Mouse (Mus musculus) neutrophil, adult 59 days (primary cell): Measurements from ENCODE around the gene Erfe. TPM values are rescaled to one million over a fixed set of nuclear protein-coding genes. Genes with fewer than 3 reads are reported as not detected.

ENCODE experiments used
- total RNA-seq, 2 experiments: library from RNA; stranded (reverse); gene quantifications; 1 replicate in 1 of 2; 2 replicates in 1 of 2; pipeline ENCODE4 v1.2.4; 2023

Erfe gene
- under 1 TPM; 0.36 to 0.53 TPM for total RNA-seq

DNA sequence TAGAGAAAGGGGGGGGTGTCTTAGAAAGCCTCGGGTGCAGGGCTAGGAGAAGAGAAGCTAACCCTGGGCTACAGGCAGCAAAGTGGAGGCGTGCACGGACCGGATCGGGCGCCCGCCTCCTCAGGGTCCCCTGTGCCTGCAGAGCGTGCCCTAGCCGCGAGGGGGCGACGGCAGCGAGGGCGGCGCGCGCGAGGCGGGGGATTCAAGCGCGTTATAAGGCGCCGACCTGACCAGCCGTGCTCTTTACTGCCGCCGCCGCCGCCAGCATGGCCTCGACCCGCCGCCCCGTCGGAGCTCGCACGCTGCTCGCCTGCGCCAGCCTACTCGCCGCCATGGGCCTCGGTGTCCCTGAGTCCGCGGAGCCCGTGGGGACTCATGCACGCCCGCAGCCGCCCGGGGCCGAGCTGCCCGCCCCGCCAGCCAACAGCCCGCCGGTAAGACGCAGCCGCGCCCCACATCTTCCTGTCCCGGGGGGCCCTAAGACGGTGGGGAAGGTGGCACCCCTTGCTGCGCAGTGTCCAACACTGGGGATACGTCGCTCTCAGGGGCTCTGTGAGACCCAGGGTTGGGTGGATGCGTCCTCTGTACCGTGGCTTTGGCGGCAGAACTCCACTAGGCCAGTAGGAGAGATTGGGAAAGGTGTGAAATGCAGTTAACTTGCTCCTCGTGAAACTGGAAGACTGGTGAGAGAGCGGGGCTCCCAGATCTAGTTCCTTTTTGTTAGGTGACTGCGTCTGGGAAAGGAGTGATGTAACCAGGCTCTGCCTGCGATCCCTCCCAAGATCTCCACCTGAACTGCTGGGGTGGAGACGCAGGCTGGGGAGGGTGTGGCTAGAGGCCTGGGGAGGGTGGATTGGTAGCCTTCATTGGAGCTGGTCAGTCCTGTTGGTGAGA, at the start of gene Erfe:
Gene Erfe, plus strand, starts transcription at position 216 of the 894 bp plus-strand sequence.

DNA sequence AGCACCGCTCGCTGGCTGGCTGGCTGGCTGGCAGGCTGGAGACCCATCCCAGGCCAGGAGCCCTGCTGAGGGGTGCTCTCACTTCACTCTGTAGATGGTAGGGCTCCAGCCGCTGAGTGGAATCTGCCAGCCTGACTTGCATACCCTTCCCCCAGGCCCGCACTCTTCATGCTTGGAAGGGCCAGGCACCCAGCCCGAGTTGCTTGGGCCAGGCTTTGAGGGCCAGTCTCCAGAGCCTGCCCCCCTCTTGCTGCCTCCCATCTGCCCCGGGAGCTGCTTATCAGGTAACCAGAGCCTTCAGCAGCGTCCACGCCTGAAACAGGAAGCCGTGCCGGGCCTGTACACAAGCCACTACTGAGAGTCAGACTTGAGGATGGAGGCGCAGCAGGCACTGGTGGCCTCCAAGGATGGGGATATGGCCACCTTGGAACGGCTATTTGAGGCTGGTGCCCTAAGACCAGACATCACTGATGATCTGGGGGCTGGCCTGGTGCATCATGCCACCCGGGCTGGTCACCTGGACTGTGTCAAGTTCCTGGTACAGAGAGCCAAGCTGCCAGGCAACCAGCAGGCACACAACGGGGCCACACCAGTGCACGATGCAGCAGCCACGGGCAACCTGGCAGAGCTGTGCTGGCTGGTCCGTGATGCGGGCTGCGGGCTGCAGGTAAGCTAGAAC, 44.3 kb upstream of the Erfe start, which contains the start of gene Espnl:
Gene Espnl, plus strand, starts transcription at position 316 of the 679 bp plus-strand sequence.

DNA sequence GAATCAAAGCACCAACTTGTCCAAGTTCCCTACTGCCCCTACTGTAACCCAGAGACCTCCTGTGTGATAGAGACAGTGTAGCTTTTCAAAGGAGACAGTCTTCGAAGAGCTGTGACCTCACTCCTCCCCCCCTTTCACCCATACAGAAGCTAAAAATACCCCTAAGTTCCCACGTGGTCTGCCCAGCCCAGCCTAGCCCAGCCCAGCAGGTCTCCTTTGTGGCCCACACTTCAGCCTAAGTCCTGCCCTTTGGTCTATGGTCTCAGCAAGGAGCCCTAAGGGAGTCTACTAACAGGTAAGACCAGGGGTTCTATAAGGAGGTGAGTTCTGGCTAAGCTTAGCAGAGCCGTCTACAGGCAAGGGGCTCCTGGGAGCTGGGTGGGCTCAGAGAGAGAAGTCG, 15.4 kb upstream of the Erfe start, which contains the start of gene Klhl30:
Gene Klhl30, plus strand, starts transcription at position 176 of the 400 bp plus-strand sequence.

DNA sequence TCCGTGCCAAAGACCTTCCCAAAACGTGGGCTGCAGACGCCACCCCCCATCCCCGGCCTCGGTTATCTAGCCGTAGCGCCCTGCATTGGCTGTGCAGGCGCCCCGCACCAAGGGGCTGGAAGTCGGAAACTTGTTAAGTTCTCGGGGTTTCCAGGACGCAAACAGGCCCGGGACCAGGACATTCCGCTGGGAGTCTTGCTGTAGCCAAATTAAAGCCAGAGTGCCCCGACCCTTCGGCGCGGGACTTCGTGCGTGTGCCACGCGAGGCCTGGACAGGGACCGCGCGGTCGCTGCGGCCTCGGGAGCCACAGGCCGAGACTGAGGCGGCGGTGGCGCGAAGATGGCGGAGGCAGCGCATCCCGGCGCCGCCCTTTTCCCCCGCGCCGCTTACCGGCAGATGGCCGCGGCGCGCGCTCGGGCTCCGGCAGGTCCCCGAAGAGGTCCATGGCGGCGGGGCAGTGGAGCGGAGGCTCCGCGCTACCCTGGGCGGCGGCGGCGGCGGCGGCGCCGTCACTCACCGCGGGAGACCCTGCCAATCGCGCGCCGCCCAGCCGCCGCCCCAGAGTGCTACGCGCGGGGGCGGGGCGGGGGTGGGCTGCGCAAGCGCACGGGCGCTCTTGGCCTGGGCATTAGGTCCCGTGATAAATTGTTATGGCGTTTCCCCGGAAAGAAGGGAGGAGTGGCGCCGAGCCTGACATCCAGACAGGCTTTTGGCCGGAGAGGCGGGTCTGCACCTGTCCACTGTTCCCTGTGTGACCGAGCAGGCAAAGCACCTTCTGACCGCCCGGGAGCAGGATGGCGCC, 32.2 kb downstream of the Erfe start, which contains the start of gene Ilkap:
Gene Ilkap, minus strand, starts transcription at position 556 of the 803 bp plus-strand sequence.

DNA sequence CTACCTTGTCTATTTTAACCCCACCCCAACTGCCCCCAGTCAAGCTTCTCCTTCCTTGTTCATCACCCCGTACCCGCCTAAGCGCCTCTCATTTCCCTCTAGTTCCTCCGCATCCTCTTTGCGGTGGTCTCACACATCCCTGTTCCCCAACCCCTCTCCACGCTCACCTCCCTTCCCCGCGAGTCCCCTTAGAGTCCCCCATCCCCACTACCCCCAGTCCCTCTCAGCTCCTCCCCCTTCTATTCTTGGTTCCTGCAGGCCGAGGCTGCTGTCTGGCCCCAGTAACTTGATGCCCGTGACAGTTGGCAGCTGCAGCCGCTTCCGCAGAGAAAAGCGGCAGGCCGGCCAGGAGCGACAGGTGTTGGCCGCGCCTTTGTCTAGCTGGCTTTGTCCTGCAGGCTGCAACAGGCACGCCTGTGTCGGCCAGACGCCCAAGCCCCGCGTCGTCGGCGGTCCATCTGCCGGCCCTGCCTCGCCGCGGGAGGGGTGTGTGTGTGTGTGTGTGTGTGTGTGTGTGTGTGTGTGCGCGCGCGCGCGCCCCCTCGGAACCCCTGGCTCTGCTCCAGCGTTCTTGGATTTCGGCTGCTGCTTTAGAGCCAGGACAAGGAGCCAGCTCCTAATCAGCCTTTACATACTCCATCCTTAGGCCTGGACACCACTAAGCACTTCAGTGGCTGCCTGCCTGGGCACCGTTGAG, 47.8 kb downstream of the Erfe start, which contains the start of gene Hes6:
Gene Hes6, minus strand, starts transcription at position 141 of the 697 bp plus-strand sequence.

Other genes starting within 250 kb of the Erfe start
- 1 to 10 TPM; 1.1 to 1.9 TPM for gene Rbm44, start 221.3 kb upstream of the Erfe start, total RNA-seq
- gene Ramp1, start 186.6 kb upstream of the Erfe start, total RNA-seq = 10 to 100 TPM; 31.8 to 32.4 TPM
- 10 to 100 TPM; 51.7 to 51.9 TPM for gene Ube2f, start 116.1 kb upstream of the Erfe start, total RNA-seq
- 10 to 100 TPM; 17.9 to 23.8 TPM for gene Scly, start 68.1 kb upstream of the Erfe start, total RNA-seq
- under 1 TPM in 1 of 2 experiments, not detected in 1; 0.09 TPM for gene Espnl, start 44.4 kb upstream of the Erfe start, total RNA-seq
- gene Klhl30, start 15.4 kb upstream of the Erfe start, total RNA-seq = not detected
- gene Ilkap, start 32.4 kb downstream of the Erfe start, total RNA-seq = 10 to 100 TPM; 50.3 to 58.3 TPM
- gene Hes6, start 47.6 kb downstream of the Erfe start, total RNA-seq = 10 to 100 TPM; 19.4 to 25.4 TPM
- 10 to 100 TPM; 43.9 to 54.2 TPM for gene Per2, start 92.9 kb downstream of the Erfe start, total RNA-seq
- gene Traf3ip1, start 128.2 kb downstream of the Erfe start, total RNA-seq = 1 to 10 TPM; 1.2 to 2.6 TPM
- 10 to 100 TPM; 10.7 to 11.8 TPM for gene Asb1, start 174.1 kb downstream of the Erfe start, total RNA-seq